Mouse (Mus musculus) C2C12 (cell line): ENCODE data around the gene Bpifb3.
A peak's percentile ranks its signal among the peaks of the same experiment; 100 is the strongest.

Experiments
- CTCF ChIP-seq: IDR thresholded peaks from one replicate; pipeline ENCODE4 v1.5.1; 2011; ENCODE audit not compliant: control insufficient read depth, insufficient read depth, insufficient read length
- MAX ChIP-seq: IDR thresholded peaks from one replicate; pipeline ENCODE4 v1.6.1; 2011; ENCODE audit warnings: mild to moderate bottlenecking, control low read depth

DNA sequence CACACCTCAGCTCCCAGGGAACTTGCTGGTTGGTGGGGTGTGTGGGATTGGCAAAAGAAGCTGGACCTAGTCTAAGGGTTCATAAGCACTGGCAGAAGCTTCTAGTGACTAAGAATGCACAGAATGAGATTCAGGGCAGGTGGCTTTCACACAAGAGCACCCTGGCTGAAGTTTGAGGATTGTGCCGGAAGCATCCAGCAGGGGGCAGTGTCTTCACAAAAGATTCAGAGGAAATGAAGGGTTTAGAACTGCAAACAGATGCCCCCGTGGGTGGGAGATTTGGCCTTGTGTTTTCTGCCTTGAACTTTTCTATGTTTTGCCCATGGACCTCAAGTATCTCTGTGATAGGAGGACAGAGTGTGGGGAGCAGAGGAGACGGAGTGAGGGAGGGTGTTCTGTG lies 25.5 kb downstream of the Bpifb3 start:
- no peak for TF ChIP-seq MAX
- TF ChIP-seq CTCF = peak; percentile 10
